Mouse (Mus musculus) heart, postnatal 0 days (tissue): ENCODE measurements around the gene Adgrg6. TPM values are rescaled to one million over a fixed set of nuclear protein-coding genes. Genes with fewer than 3 reads are reported as not detected.

Experiments used
- ATAC-seq: fragments of 200-750 bp; cut with Nextera tagmentation; 2 replicates; pipeline ENCODE4 v1.8.0; 2017; ENCODE audit warnings: low read depth, moderate number of reproducible peaks, moderate library complexity; ENCODE audit not compliant: insufficient read depth
- DNase-seq: peaks from one replicate; pipeline ENCODE4 v3.0.0-alpha.2; 2016; ENCODE audit warnings: low spot score
- H3K27ac ChIP-seq: fragments of 300-500 bp; sonication (generic); 2 replicates; pipeline ENCODE4 v1.5.1; 2014; ENCODE audit warnings: low read depth, mild to moderate bottlenecking
- H3K27me3 ChIP-seq: fragments of 300-500 bp; sonication (generic); 2 replicates; pipeline ENCODE4 v1.6.1; 2014; ENCODE audit warnings: low read length, mixed read lengths; ENCODE audit not compliant: control insufficient read depth, insufficient read depth
- H3K36me3 ChIP-seq: fragments of 300-500 bp; sonication (generic); replicated peaks from 2 replicates; pipeline ENCODE4 v1.6.1; 2014; ENCODE audit warnings: low read length, mixed read lengths; ENCODE audit not compliant: control insufficient read depth, insufficient read depth
- H3K4me1 ChIP-seq: fragments of 300-500 bp; sonication (generic); 2 replicates; pipeline ENCODE4 v1.6.1; 2014; ENCODE audit warnings: antibody characterized with exemption; ENCODE audit not compliant: control insufficient read depth, insufficient read depth
- H3K4me2 ChIP-seq: fragments of 300-500 bp; sonication (generic); 2 replicates; pipeline ENCODE4 v1.6.1; 2014; ENCODE audit warnings: low read depth, mild to moderate bottlenecking, low read length, moderate library complexity
- H3K4me3 ChIP-seq: fragments of 300-500 bp; sonication (generic); 2 replicates; pipeline ENCODE4 v1.5.1; 2014; ENCODE audit warnings: low read depth, low read length
- H3K9ac ChIP-seq: fragments of 300-500 bp; sonication (generic); replicated peaks from 2 replicates; pipeline ENCODE4 v1.6.1; 2014; ENCODE audit warnings: low read depth, low read length, mixed read lengths
- H3K9me3 ChIP-seq: fragments of 300-500 bp; sonication (generic); replicated peaks from 2 replicates; pipeline ENCODE4 v1.6.1; 2016; ENCODE audit warnings: low read length; ENCODE audit not compliant: control insufficient read depth
- CTCF ChIP-seq: IDR thresholded peaks from 2 replicates; pipeline ENCODE4 v1.5.1; 2016; ENCODE audit warnings: antibody characterized with exemption, control low read depth, low read depth
- EP300 ChIP-seq: IDR thresholded peaks from 2 replicates; pipeline ENCODE4 v1.6.1; 2016; ENCODE audit warnings: antibody characterized with exemption, low read depth
- WGBS: fragments of 180-500 bp; shearing (Covaris S2); extraction: QIAGEN DNeasy Blood & Tissue Kit; methylation state at CpG from one replicate; pipeline ENCODE4 v1.1.7; 2014; 5-methylcytosine and 5-hydroxymethylcytosine counted together
- polyA plus RNA-seq: library from polyadenylated mRNA; unstranded; fragments of >200 nt; fragmentation: Nextera tagmentation; extraction: Ambion mirVana; gene quantifications from 2 replicates; pipeline ENCODE4 v1.2.1, GENCODE M21; 2015
- total RNA-seq: library from RNA; depleted of rRNA; stranded (reverse); fragments of >200 nt; gene quantifications from 2 replicates; pipeline ENCODE4 v1.2.3, GENCODE M21; 2014; ENCODE audit warnings: low replicate concordance

Gene Adgrg6
- total and polyA plus RNA-seq, 2 experiments from 2014 or later = 2.8 to 9.9 TPM

DNA sequence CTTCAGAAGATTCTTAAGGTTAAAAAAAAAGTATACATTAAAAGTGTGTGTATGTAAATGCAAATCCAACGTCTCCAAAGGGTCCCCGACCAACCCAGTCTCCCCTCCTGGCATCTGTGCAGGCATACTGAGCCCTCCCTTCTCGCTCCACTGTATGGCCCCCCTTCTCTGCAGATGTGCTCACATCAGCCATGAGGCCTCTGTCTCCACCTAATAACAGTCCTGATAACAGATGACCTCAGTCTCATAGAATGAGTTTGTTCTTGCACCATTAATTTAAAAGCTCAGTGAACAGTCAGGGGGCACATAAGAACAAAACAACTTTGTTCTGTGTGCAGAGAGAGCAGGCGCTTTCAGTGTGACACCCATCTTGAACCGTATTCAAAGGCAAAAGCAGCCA lies 27.6 kb downstream of the Adgrg6 start:
- WGBS = 51% methylated on average over 5 of the region's 5 CpGs
- H3K27me3 ChIP-seq = no peaks in the 10 kb centered on the region
- no peaks in the 10 kb centered on the region for H3K9me3 ChIP-seq
- H3K4me3 ChIP-seq = no peak overlapping the region
- no peaks in the 10 kb centered on the region for H3K36me3 ChIP-seq
- TF ChIP-seq CTCF = no peak
- TF ChIP-seq EP300 = no peak
- DNase-seq = no peak
- no peak overlapping the region for H3K9ac ChIP-seq
- no peak for ATAC-seq
- no peak overlapping the region for H3K4me2 ChIP-seq
- peaks cover 9% of the 10 kb centered on the region; the same call in 1 of the 2 replicates for H3K4me1 ChIP-seq
- no peak overlapping the region for H3K27ac ChIP-seq

DNA sequence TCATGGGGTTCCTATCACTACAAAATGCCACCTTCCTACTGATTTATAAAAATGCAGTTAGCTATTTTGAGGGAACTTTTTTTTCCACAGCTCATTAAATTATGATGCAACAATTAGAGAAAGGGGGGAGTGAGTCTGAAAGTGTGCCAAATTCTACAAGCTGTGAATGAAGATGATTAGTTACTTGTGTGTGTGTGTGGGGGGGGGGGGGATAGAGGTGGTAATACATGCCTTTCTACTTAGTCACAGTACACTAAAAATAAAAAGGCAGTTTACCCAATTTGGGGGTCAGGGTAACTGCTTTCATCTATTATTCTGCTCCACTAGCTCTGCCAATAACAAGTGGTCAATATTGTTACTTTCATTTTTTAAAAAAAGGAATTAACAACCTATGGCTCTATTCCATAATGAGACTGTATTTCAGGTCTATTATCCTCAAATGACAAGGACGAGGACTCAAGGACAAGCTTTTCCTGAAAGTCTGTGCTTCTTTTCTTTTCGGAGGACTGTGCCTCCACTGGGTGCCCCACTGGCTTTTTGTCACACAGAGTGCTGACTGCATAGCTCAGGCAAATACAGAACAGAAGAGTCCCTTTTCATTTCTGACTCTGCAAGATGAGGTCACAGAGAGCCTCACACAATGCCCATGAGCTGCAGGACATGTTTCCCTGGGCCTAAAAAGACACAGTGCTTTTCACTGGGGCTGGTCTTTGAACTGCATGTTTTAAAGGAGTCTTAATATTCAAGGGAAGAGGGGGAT lies 33.4 kb downstream of the Adgrg6 start:
- Histone ChIP-seq H3K27ac (no peak overlapping the region), H3K4me1 (no peaks in the 10 kb centered on the region), H3K4me2 (no peak overlapping the region), H3K36me3 (no peaks in the 10 kb centered on the region), H3K9me3 (no peaks in the 10 kb centered on the region), H3K9ac (no peak overlapping the region), H3K4me3 (no peak overlapping the region), H3K27me3 (no peaks in the 10 kb centered on the region)
- WGBS = 63% methylated on average over 2 of the region's 2 CpGs
- DNase-seq (no peak), ATAC-seq (no peak)
- no peak for TF ChIP-seq CTCF
- TF ChIP-seq EP300 = no peak

DNA sequence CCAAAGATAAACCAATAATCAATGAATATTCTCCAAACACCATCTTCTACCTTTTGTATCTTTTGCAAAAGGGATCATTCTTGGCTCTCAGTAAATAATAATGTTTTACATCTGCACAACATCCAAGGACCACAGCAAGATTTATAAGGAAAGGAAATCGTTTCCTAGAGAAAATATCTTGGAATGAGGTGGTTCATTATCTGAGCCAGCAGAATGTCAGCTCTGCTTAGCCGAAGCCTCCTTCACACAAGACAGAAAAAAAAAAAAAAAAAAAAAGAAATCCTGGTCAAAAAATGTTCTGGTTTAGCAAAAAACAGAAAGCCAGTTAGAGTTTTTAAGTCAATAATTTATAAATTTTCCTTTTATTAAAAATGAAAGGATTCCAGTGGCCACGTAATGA lies 34.3 kb downstream of the Adgrg6 start:
- no peaks in the 10 kb centered on the region for H3K4me1 ChIP-seq

DNA sequence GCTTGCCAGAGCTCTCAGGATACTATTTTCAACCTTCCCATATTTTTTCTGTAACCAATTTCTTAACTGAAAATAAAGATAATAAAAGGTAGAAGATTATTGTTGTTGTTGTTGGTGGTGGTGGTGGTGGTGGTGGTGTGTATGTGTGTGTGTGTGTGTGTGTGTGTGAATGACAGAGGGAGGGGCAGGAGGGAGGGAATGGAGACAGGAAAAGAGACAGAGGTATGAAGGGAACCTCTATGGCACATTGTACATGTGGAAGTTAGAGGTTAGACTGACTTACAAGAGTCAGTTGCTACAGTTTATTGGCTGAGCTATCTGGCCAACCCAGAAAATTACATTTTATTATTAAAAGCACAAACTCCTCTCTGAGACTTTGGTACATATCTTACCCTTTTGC lies 49.8 kb downstream of the Adgrg6 start:
- ATAC-seq = no peak
- Histone ChIP-seq H3K27ac (no peak overlapping the region), H3K27me3 (no peaks in the 10 kb centered on the region), H3K4me2 (no peak overlapping the region), H3K4me3 (no peak overlapping the region), H3K9ac (no peak overlapping the region), H3K36me3 (no peaks in the 10 kb centered on the region), H3K9me3 (no peaks in the 10 kb centered on the region), H3K4me1 (no peaks in the 10 kb centered on the region)
- no peak for TF ChIP-seq EP300
- no peak for TF ChIP-seq CTCF
- no peak for DNase-seq

More for the DNA sequence above, 34.3 kb downstream of the Adgrg6 start:
- DNase-seq (no peak), ATAC-seq (no peak)
- H3K36me3 ChIP-seq = no peaks in the 10 kb centered on the region
- no peaks in the 10 kb centered on the region for H3K9me3 ChIP-seq
- WGBS = 60% methylated on average over 3 of the region's 3 CpGs
- TF ChIP-seq CTCF (no peak), EP300 (no peak)
- no peak overlapping the region for H3K4me2 ChIP-seq
- no peak overlapping the region for H3K4me3 ChIP-seq
- H3K27ac ChIP-seq = no peak overlapping the region
- H3K27me3 ChIP-seq = no peaks in the 10 kb centered on the region
- no peak overlapping the region for H3K9ac ChIP-seq

DNA sequence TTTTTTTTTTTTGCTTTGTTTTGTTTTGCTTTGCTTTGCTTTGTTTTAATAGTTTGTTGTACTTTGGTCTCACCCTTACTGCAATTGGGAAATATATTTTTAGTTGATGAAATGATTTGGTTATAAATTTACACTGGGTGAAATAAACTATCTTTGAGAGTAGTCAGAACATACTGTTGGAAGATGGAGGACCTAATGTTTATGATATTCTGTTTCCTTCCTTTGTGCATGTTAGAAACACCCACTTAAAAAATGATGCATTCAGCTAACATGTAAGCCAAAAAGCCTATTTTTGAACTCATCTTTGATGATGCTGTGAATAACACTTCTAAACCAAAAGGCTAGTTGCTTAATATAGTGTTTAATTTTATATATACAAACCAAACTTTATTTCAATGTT lies 50.3 kb downstream of the Adgrg6 start:
- Histone ChIP-seq H3K4me3 (no peak overlapping the region), H3K9me3 (no peaks in the 10 kb centered on the region), H3K4me2 (no peak overlapping the region), H3K9ac (no peak overlapping the region), H3K36me3 (no peaks in the 10 kb centered on the region), H3K27me3 (no peaks in the 10 kb centered on the region), H3K27ac (no peak overlapping the region), H3K4me1 (no peaks in the 10 kb centered on the region)
- DNase-seq (no peak), ATAC-seq (no peak)
- TF ChIP-seq CTCF = no peak
- no peak for TF ChIP-seq EP300

DNA sequence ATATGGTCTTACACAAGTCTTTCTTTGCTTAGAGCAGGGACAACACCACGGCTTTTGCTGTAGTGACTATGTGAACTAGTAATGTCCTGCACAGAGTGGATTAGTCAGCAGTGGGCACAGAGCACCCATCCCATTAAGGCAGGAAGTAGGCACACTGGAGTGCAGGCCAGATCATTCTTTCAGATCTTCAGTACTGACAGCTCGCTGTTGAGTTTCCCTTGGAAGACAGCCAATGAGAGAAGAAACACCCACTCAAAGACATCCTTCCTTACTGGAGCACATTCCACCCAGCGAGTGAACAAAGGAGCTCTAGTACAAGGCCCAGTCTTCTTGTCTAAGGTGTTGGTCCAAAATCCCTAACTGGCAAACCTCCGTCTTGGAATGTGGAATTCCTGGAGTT lies 53.6 kb downstream of the Adgrg6 start:
- Histone ChIP-seq H3K4me2 (no peak overlapping the region), H3K27me3 (no peaks in the 10 kb centered on the region), H3K27ac (no peak overlapping the region), H3K4me1 (no peaks in the 10 kb centered on the region), H3K9me3 (no peaks in the 10 kb centered on the region), H3K4me3 (no peak overlapping the region), H3K36me3 (no peaks in the 10 kb centered on the region), H3K9ac (no peak overlapping the region)
- no peak for DNase-seq
- 48% methylated on average over 4 of the region's 4 CpGs for WGBS
- TF ChIP-seq CTCF = no peak
- TF ChIP-seq EP300 = no peak
- no peak for ATAC-seq
